Mouse (Mus musculus): ENCODE results near the gene Sim2.

The Sim2 gene

GRCm38 (mm10) chr16:94168655-94169545 is 84.2 kb downstream of the Sim2 start:
- no peak for DNase-seq

DNA sequence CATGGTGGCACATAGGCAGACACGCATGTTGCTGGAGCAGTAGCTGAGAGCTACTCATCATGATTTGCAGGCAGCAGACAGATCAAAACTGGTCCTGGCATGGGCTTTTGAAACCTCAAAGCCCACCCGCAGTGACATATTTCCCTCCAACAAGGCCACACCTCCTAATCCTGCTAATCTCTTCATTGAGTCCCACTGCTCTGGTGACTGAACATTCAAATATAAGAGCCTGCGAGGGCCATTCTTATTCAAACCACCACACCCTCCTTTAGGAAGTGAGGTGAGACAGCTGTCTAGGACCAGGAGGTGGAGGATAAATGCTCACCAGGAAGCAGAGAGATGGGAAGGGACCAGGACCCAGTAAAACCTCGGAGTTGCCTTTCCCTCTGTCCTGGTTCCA is 85.5 kb downstream of the Sim2 start:
- DNase-seq: no peak

- no peak for DNase-seq
These were observed 88.6 kb downstream of the Sim2 start for GRCm38 (mm10) chr16:94173361-94173760.

GRCm38 (mm10) chr16:94175366-94175986 is 90.7 kb downstream of the Sim2 start:
- DNase-seq: no peak

All from lung, postnatal 36 days (tissue).